Mouse (Mus musculus): ENCODE measurements around the gene Wdr13.

DNA sequence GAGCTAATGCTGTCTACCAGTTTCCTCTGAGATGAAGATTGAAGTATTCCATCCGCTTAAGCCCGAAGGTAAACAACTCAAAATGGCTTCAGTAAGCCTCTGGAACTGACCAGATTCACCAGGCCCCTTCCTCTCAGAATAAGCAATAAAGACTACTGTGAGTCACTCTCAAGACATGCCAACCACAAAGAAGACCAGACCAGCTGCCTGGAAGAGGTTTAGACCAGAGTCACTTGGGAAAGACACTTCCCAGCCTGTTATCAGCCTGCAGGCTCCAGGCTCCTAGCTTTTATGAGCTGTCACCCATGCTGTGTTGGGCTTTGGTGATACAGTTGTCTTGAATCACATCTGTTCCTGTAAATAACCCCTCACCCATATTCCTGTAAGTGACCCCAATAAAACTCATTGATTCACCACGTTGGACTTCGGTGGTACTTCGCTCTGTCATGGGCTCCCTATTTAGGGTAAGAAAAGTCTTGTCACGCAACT, 47.9 kb downstream of the Wdr13 start:
- TF ChIP-seq CTCF (conservative IDR thresholded peaks at IDR 0.05; ENCODE audit: low read length) = no peak
- no peak for TF ChIP-seq NANOG (IDR thresholded peaks at IDR 0.05; ENCODE audit: borderline replicate concordance, low read length)
- TF ChIP-seq POU5F1 (IDR thresholded peaks at IDR 0.05; ENCODE audit: borderline replicate concordance, low read length) = no peak
